Mouse (Mus musculus) testis, adult 2 months (tissue): Measurements from ENCODE around the gene Rerg.

Source experiments
- CTCF ChIP-seq: fragments of 200-500 bp; IDR thresholded peaks from 2 replicates; pipeline ENCODE4 v1.5.1; 2012; ENCODE audit warnings: low read depth, mild to moderate bottlenecking, inconsistent platforms, low read length, moderate library complexity; ENCODE audit not compliant: control insufficient read depth, insufficient read depth, insufficient replicate concordance
- POLR2A ChIP-seq: fragments of 200-500 bp; IDR thresholded peaks from 2 replicates; pipeline ENCODE4 v1.6.1; 2012; ENCODE audit warnings: low read depth, mild to moderate bottlenecking, inconsistent platforms, low read length, moderate library complexity; ENCODE audit not compliant: control insufficient read depth

DNA sequence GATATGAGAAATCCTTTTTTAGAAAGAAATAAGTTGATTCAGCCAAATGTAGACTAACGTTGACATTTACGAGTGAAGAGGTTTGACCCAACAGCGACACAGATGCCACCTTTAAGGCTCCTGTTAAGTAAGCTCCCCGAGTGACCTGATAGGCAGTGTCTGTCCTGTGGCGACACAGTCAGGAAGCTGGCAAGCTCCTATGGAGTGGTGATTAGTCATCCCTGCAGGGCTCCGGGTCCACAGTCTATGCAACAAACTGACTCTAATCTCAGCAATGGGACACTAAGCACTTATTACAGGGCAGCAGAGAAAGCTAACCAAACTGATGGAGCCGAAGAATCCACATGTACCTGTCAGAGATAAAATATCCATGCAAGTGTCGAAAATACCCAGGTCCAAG lies 98.0 kb downstream of the Rerg start:
- no peak for TF ChIP-seq POLR2A
- no peak for TF ChIP-seq CTCF
